Mouse (Mus musculus): ENCODE data around the gene Gtf2ird2.

Gene Gtf2ird2

GRCm38 (mm10) chr5:134183880-134184808 lies at the start of gene Gtf2ird2:
Gene Gtf2ird2 (plus strand): TSS chr5:134184019.
- in situ Hi-C loops (cut with MboI), result loop anchor here (5.0 to 10.0 kb wide), 3 partner anchors 158 to 501 kb away; partner anchors contain the start of gene Limk1

GRCm38 (mm10) chr5:134136022-134136421 lies 47.8 kb upstream of the Gtf2ird2 start:
- in situ Hi-C loops (cut with MboI), result no loop called here

GRCm38 (mm10) chr5:134137933-134138332 lies 45.9 kb upstream of the Gtf2ird2 start:
- in situ Hi-C loops (cut with MboI), result no loop called here

GRCm38 (mm10) chr5:134139429-134139828 lies 44.4 kb upstream of the Gtf2ird2 start:
- in situ Hi-C loops (cut with MboI), result no loop called here

GRCm38 (mm10) chr5:134141236-134141635 lies 42.6 kb upstream of the Gtf2ird2 start:
- in situ Hi-C loops (cut with MboI), result no loop called here

GRCm38 (mm10) chr5:134142381-134142780 lies 41.4 kb upstream of the Gtf2ird2 start:
- in situ Hi-C loops (cut with MboI), result no loop called here

- in situ Hi-C loops (cut with MboI), result no loop called here
Observed at GRCm38 (mm10) chr5:134144986-134145385, 38.8 kb upstream of the Gtf2ird2 start.

GRCm38 (mm10) chr5:134147194-134147753 lies 36.5 kb upstream of the Gtf2ird2 start:
- in situ Hi-C loops (cut with MboI), result no loop called here

- in situ Hi-C loops (cut with MboI), result no loop called here
Observed at GRCm38 (mm10) chr5:134148153-134148552, 35.7 kb upstream of the Gtf2ird2 start.

- in situ Hi-C loops (cut with MboI), result no loop called here
Observed at GRCm38 (mm10) chr5:134151895-134152294, 31.9 kb upstream of the Gtf2ird2 start.

- in situ Hi-C loops (cut with MboI), result no loop called here
Observed at GRCm38 (mm10) chr5:134155916-134156466, 27.8 kb upstream of the Gtf2ird2 start.

GRCm38 (mm10) chr5:134164688-134165087 lies 19.1 kb upstream of the Gtf2ird2 start:
- in situ Hi-C loops (cut with MboI), result no loop called here

GRCm38 (mm10) chr5:134166642-134167041 lies 17.2 kb upstream of the Gtf2ird2 start:
- in situ Hi-C loops (cut with MboI), result no loop called here

- in situ Hi-C loops (cut with MboI), result no loop called here
Observed at GRCm38 (mm10) chr5:134168033-134168432, 15.8 kb upstream of the Gtf2ird2 start.

GRCm38 (mm10) chr5:134169231-134169630 lies 14.6 kb upstream of the Gtf2ird2 start:
- in situ Hi-C loops (cut with MboI), result no loop called here

GRCm38 (mm10) chr5:134170167-134170566 lies 13.7 kb upstream of the Gtf2ird2 start:
- in situ Hi-C loops (cut with MboI), result no loop called here

- in situ Hi-C loops (cut with MboI), result no loop called here
Observed at GRCm38 (mm10) chr5:134173206-134173605, 10.6 kb upstream of the Gtf2ird2 start.

- in situ Hi-C loops (cut with MboI), result no loop called here
Observed at GRCm38 (mm10) chr5:134175696-134176095, 8.1 kb upstream of the Gtf2ird2 start.

- in situ Hi-C loops (cut with MboI), result no loop called here
Observed at GRCm38 (mm10) chr5:134176169-134176881, 7.5 kb upstream of the Gtf2ird2 start, which contains the start of gene Rcc1l. Gene Rcc1l (minus strand): TSS chr5:134176774.

GRCm38 (mm10) chr5:134178536-134178935 lies 5.3 kb upstream of the Gtf2ird2 start:
- in situ Hi-C loops (cut with MboI), result no loop called here

GRCm38 (mm10) chr5:134179871-134180270 lies 3.9 kb upstream of the Gtf2ird2 start:
- in situ Hi-C loops (cut with MboI), result loop anchor here (5.0 to 10.0 kb wide), 3 partner anchors 162 to 505 kb away; partner anchors contain the start of gene Limk1

GRCm38 (mm10) chr5:134182172-134182571 lies 1.6 kb upstream of the Gtf2ird2 start:
- in situ Hi-C loops (cut with MboI), result loop anchor here (5.0 to 10.0 kb wide), 3 partner anchors 160 to 503 kb away; partner anchors contain the start of gene Limk1
